Comparison of ENCODE assay signal across 7 mouse cellular contexts in the genomic region with DNA sequence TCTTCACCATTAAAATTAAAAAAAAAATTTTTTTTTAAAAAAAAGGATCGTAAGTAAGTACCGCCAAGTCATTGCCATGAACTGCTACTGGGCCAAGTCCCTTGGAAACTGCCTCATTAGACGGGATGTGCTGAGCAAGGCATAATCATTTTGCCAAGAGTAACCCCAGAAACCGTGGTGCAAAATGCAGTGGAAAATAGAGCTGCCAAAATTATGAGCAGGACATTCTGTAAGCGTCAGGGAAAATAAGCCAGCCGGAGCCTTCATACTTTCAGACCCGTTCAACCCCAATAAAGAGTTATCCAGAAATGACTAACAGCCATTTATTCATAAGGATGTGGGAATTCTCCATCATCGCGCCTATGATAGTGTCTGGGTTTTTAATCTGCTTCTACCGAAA.
DNase-seq lines count a peak whose midpoint lies in the region; ATAC-seq and TF ChIP-seq lines count a peak whose summit lies in the region.

No protein-coding gene starts in this region.

- TF ChIP-seq CTCF in testis, adult 2 months (IDR thresholded peaks at IDR 0.05; ENCODE audit: control insufficient read depth, insufficient read depth, insufficient replicate concordance, low read depth, low read length) = no peak
- TF ChIP-seq CTCF in forebrain, postnatal 0 days (IDR thresholded peaks at IDR 0.05; ENCODE audit: low read depth) = no peak

- DNase-seq in testis, postnatal 10 days (ENCODE audit: low spot score) = no peak
- peak; percentile 39 for DNase-seq in forebrain, postnatal 0 days
- peak; percentile 49 to 66 for DNase-seq in kidney, postnatal 25 days
- no peak for DNase-seq in neural tube, embryonic 11.5 days (ENCODE audit: low spot score)
- no peak for DNase-seq in urinary bladder, postnatal 14 days (ENCODE audit: low spot score)

- WGBS in forebrain, postnatal 0 days = 3% methylated on average over 10 of the region's 10 CpGs
- WGBS in neural tube, embryonic 11.5 days = 19% methylated on average over 10 of the region's 10 CpGs

- ATAC-seq in forebrain, postnatal 0 days = no peak
- ATAC-seq in neural tube, embryonic 11.5 days (ENCODE audit: insufficient read depth, low FRiP score, low TSS enrichment) = no peak
- no peak for ATAC-seq in megakaryocyte progenitor cell, adult 5-6 weeks (replicated peaks; ENCODE audit: poor library complexity)

- H3K27ac ChIP-seq in testis, adult 2 months (ENCODE audit: control insufficient read depth, insufficient read depth, low read depth, low read length) = peak overlapping the region; percentile 1
- H3K27ac ChIP-seq in forebrain, postnatal 0 days (ENCODE audit: low read depth, low read length) = peak overlapping the region; percentile 88
- H3K27ac ChIP-seq in neural tube, embryonic 11.5 days (ENCODE audit: low read depth, low read length) = peak overlapping the region; percentile 92

- no peak for TF ChIP-seq POLR2A in testis, adult 2 months (IDR thresholded peaks at IDR 0.05; ENCODE audit: control insufficient read depth, low read depth, low read length)

- peaks cover 8% of the 10 kb centered on the region for H3K4me1 ChIP-seq in testis, adult 2 months (ENCODE audit: control insufficient read depth, insufficient read depth, low read length)
- peaks cover 27% of the 10 kb centered on the region for H3K4me1 ChIP-seq in forebrain, postnatal 0 days (ENCODE audit: insufficient read depth)
- H3K4me1 ChIP-seq in neural tube, embryonic 11.5 days (ENCODE audit: control insufficient read depth, insufficient read depth, low read length) = peaks cover 30% of the 10 kb centered on the region

- no peaks in the 10 kb centered on the region for H3K9me3 ChIP-seq in forebrain, postnatal 0 days (ENCODE audit: low read length)
- no peaks in the 10 kb centered on the region for H3K9me3 ChIP-seq in neural tube, embryonic 11.5 days (ENCODE audit: control insufficient read depth, low read length)

- H3K9ac ChIP-seq in forebrain, postnatal 0 days = peak overlapping the region; percentile 65
- peak overlapping the region; percentile 77 for H3K9ac ChIP-seq in neural tube, embryonic 11.5 days (ENCODE audit: low read length)

- H3K27me3 ChIP-seq in testis, adult 2 months (ENCODE audit: control insufficient read depth, insufficient read depth, low read length) = no peaks in the 10 kb centered on the region
- H3K27me3 ChIP-seq in forebrain, postnatal 0 days (ENCODE audit: insufficient read depth, low read length) = no peaks in the 10 kb centered on the region
- no peaks in the 10 kb centered on the region for H3K27me3 ChIP-seq in neural tube, embryonic 11.5 days (ENCODE audit: control insufficient read depth, insufficient read depth, low read length)

- no peaks in the 10 kb centered on the region for H3K36me3 ChIP-seq in testis, adult 2 months (ENCODE audit: control insufficient read depth, insufficient read depth, low read length)
- no peaks in the 10 kb centered on the region for H3K36me3 ChIP-seq in forebrain, postnatal 0 days (ENCODE audit: insufficient read depth)
- no peaks in the 10 kb centered on the region for H3K36me3 ChIP-seq in neural tube, embryonic 11.5 days (ENCODE audit: control insufficient read depth, insufficient read depth, low read length)

- H3K4me3 ChIP-seq in testis, adult 2 months (ENCODE audit: control insufficient read depth, low read depth, low read length) = peak overlapping the region; percentile 93
- H3K4me3 ChIP-seq in forebrain, postnatal 0 days (ENCODE audit: low read depth, low read length) = peak overlapping the region; percentile 65
- peak overlapping the region; percentile 76 for H3K4me3 ChIP-seq in neural tube, embryonic 11.5 days (ENCODE audit: low read depth, low read length)

- H3K4me2 ChIP-seq in forebrain, postnatal 0 days (ENCODE audit: low read depth) = peak overlapping the region; percentile 62
- H3K4me2 ChIP-seq in neural tube, embryonic 11.5 days (ENCODE audit: low read depth) = peak overlapping the region; percentile 67

Comparison
In these comparisons a context has a peak if more than half of its experiments do, and no peak if none do; other contexts are left out.
1. H3K27ac ChIP-seq: peak in every context shown above with its lines; median percentile 92 in neural tube, embryonic 11.5 days; 88 in forebrain, postnatal 0 days; 1 in testis, adult 2 months.
2. DNase-seq: peak in forebrain, postnatal 0 days (single experiment) and kidney, postnatal 25 days (2 of 2); none in testis, postnatal 10 days (single experiment), neural tube, embryonic 11.5 days (single experiment) and urinary bladder, postnatal 14 days (single experiment).
3. Peak in every context shown above with its lines, with median percentiles within 50 percentile points of each other: H3K4me3 ChIP-seq.